Mouse (Mus musculus) bone marrow macrophage, adult 2 months (primary cell): ENCODE results near the gene Trmo.

ENCODE experiments used
- CTCF ChIP-seq: IDR thresholded peaks from 2 replicates; pipeline ENCODE4 v1.5.1; 2012; ENCODE audit warnings: low read depth, mild to moderate bottlenecking, low read length, moderate library complexity
- POLR2A ChIP-seq: IDR thresholded peaks from 2 replicates; pipeline ENCODE4 v1.6.1; 2012; ENCODE audit warnings: mild to moderate bottlenecking, low read depth, low read length, borderline replicate concordance

DNA sequence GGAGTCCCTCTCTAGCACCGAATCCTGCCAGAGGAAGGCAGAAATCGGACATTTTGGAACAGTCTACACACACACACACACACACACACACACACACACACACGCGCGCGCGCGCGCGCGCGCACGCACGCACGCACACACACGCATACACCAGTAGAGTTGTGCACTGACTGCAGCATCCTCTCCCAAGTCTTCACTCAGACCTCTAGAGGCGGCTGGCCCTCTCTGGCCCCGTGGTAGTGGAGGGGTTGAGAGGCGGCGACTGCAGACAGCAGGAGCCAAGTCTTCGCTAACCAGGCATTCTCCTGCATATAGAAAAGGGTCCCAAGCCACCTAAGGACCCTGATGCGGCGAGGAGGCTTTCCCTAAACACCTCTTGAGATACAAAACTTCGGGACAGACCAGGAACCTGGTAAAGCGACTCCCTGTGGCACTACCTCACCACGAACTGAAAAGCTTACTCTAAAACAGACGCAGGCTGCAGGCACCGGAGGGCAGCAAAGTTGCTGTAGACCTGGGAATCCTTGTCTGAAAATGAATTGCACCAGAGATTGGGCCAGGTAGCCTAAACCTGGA is 46.4 kb downstream of the Trmo start:
- TF ChIP-seq CTCF, result no peak
- TF ChIP-seq POLR2A, result no peak
